Mouse (Mus musculus) activated CD4-positive, CD25-positive, alpha-beta regulatory T cell (primary cell): ENCODE measurements around the gene Gm7735. TPM values are rescaled to one million over a fixed set of nuclear protein-coding genes. Genes with fewer than 3 reads are reported as not detected.

Experiments
- polyA plus RNA-seq, 2 experiments: library from polyadenylated mRNA; unstranded; fragments of 100-300 nt; shearing (Covaris generic); gene quantifications; one replicate each; pipeline ENCODE4 v1.2.1; 2017

Gene Gm7735
- not detected for polyA plus RNA-seq

GRCm38 (mm10) chr16:89169190-89169589 is at the start of gene Gm7735:
TSS of gene Gm7735 (plus strand) at chr16:89169490.

GRCm38 (mm10) chr16:89140551-89140950 is 28.7 kb upstream of the Gm7735 start, which contains the start of gene Gm6358:
TSS of gene Gm6358 (plus strand) at chr16:89140851.

GRCm38 (mm10) chr16:89150786-89151185 is 18.5 kb upstream of the Gm7735 start, which contains the start of gene Gm10061:
TSS of gene Gm10061 (plus strand) at chr16:89151086.

GRCm38 (mm10) chr16:89157652-89158051 is 11.6 kb upstream of the Gm7735 start, which contains the start of gene Gm9789:
TSS of gene Gm9789 (plus strand) at chr16:89157952.

GRCm38 (mm10) chr16:89174435-89174834 is 5.1 kb downstream of the Gm7735 start, which contains the start of gene 1110057P08Rik:
TSS of gene 1110057P08Rik (plus strand) at chr16:89174735.

GRCm38 (mm10) chr16:89205561-89205960 is 36.3 kb downstream of the Gm7735 start, which contains the start of gene Krtap20-2:
TSS of gene Krtap20-2 (plus strand) at chr16:89205861.

Other genes starting within 250 kb of the Gm7735 start
- not detected for gene Krtap19-9b, start 237.2 kb upstream of the Gm7735 start, polyA plus RNA-seq
- gene Krtap16-3, start 206.6 kb upstream of the Gm7735 start, polyA plus RNA-seq: not detected
- not detected for gene Krtap22-2, start 158.7 kb upstream of the Gm7735 start, polyA plus RNA-seq
- not detected for gene Gm10229, start 154.2 kb upstream of the Gm7735 start, polyA plus RNA-seq
- not detected for gene Krtap6-1, start 137.8 kb upstream of the Gm7735 start, polyA plus RNA-seq
- not detected for gene Gm10228, start 128.0 kb upstream of the Gm7735 start, polyA plus RNA-seq
- not detected for gene Krtap6-5, start 121.6 kb upstream of the Gm7735 start, polyA plus RNA-seq
- not detected for gene 1110025L11Rik, start 105.5 kb upstream of the Gm7735 start, polyA plus RNA-seq
- not detected for gene Krtap6-3, start 85.5 kb upstream of the Gm7735 start, polyA plus RNA-seq
- not detected for gene Gm6358, start 28.6 kb upstream of the Gm7735 start, polyA plus RNA-seq
- gene Gm10061, start 18.4 kb upstream of the Gm7735 start, polyA plus RNA-seq: not detected
- gene Gm9789, start 11.5 kb upstream of the Gm7735 start, polyA plus RNA-seq: not detected
- gene 1110057P08Rik, start 5.2 kb downstream of the Gm7735 start, polyA plus RNA-seq: not detected
- not detected for gene Krtap20-2, start 36.4 kb downstream of the Gm7735 start, polyA plus RNA-seq
- under 1 TPM in 1 of 2 experiments, not detected in 1; 0.37 TPM for gene Krtap21-1, start 234.4 kb downstream of the Gm7735 start, polyA plus RNA-seq